Mouse (Mus musculus): ENCODE measurements around the gene Mettl2. TPM values are rescaled to one million over a fixed set of nuclear protein-coding genes. Genes with fewer than 3 reads are reported as not detected.

Mettl2 gene
- 10 to 100 TPM; 31.3 to 33.7 TPM for total RNA-seq (2023)

GRCm38 (mm10) chr11:105125735-105126519, at the start of gene Mettl2:
Mettl2 (plus strand) TSS chr11:105126425.

GRCm38 (mm10) chr11:105146593-105146992, 20.4 kb downstream of the Mettl2 start, which contains the start of gene Gm10842:
Gm10842 (plus strand) TSS chr11:105146893.

GRCm38 (mm10) chr11:105178516-105178915, 52.3 kb downstream of the Mettl2 start, which contains the start of gene Tlk2:
Tlk2 (plus strand) TSS chr11:105178807.

Other genes with a start within 250 kb of the Mettl2 start
- gene Efcab3, start 62.8 kb upstream of the Mettl2 start, total RNA-seq (2023): not detected
- not detected for gene Gm10842, start 20.5 kb downstream of the Mettl2 start, total RNA-seq (2023)
- gene Tlk2, start 52.4 kb downstream of the Mettl2 start, total RNA-seq (2023): 10 to 100 TPM; 74.6 to 79.6 TPM
- not detected for gene Mrc2, start 166.2 kb downstream of the Mettl2 start, total RNA-seq (2023)